Mouse (Mus musculus) liver, adult (tissue): ENCODE data around the gene Bach2.

Experiments
- GATA4 ChIP-seq: IDR thresholded peaks from 2 replicates; pipeline ENCODE4 v1.6.1; 2014; ENCODE audit warnings: mild to moderate bottlenecking, low read length; ENCODE audit not compliant: insufficient replicate concordance

Gene Bach2

DNA sequence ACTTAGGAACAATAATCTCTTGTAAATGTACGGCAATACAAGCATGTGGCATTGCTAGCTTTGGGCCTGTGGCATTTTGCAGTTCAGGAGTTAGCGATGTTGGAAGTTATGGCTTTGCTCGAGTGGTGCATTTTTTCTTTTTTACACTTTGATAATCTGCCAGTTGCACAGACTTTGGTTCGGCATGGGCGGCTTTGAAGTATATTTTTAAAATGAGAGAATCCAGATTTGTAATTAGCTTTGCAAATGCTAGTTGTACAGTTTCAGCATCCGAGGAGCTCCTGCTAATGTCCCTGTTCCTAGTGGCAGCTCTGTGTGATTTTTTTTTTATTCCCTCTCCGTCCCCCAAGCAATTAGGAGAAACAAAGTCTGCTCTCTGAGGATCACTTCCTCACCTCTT, 176.4 kb downstream of the Bach2 start:
- no peak for TF ChIP-seq GATA4

DNA sequence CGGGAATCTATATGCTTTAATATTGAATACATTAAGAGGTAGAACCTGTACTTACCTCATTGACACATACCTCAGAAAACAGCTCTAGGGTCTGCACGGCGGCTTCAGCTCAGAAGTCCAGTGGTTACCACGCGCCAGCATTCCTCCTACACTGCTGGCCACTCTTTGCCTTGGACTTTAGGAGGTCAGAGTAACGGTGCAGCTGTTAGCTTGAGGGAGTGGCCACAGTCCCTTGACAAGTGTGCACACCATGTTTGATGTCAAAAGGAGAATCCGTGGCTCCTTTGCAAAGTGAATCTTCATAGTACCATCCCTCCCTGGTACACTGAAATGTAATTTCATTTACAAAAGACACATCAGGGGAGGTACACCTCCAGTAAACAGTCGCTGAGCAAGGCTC, 179.3 kb downstream of the Bach2 start:
- TF ChIP-seq GATA4, result no peak

DNA sequence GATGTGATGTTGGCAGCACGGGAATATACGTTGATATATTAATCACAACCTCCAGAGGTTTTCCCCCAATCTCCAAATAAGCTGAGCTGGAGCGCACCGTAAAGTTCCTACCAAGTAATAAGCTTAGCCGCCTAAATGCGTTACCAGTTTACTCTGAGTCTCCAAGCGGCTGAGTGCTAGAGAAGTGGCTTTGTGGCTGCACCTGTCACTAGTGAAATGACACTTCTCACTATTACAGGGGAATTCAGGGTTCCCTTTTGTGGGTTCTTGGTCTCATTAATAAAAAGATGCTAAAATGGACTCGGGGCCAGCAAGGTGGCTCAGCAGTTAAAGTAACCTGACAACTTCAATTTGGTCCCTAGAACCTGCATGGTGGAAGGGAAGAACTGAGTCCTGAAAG, 183.0 kb downstream of the Bach2 start:
- TF ChIP-seq GATA4, result no peak

DNA sequence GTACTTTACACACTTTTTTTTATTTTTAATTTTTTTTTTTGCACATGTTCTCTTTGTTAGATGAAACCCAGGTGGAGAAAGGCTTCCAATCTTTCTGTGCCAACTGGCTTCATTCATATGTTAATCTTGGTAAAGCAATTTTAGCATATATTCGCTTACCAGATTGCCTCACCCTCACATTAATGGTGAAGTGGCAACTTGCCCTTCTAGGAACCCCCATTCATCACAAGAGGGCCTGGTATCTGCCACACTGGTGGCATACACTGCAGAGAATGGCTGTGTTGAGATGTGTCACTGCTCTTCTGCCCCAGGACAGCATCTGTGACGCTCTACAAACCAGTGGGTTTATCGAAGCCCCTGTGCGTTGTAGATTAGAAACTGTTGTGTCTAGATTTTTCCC, 183.8 kb downstream of the Bach2 start:
- TF ChIP-seq GATA4, result no peak

DNA sequence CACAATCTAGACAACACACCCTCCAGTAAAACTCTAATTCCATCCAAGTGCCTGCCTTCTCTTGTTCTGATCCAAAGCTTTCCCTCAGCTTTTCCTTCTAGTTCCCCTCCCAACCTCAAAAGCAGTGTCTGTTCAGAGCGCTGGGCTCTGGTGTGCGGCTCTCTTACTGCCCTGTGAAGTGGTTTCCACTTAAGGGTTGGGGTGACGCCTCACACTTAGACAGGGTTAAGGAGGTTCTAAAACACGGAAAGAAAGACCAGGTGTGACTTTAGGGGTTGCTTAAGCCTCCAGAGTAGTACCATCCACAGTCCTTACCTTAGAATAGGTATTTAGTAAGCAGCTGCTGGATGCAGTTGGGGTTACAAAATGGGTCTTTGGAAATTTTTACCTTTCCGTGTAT, 185.1 kb downstream of the Bach2 start:
- TF ChIP-seq GATA4, result no peak

DNA sequence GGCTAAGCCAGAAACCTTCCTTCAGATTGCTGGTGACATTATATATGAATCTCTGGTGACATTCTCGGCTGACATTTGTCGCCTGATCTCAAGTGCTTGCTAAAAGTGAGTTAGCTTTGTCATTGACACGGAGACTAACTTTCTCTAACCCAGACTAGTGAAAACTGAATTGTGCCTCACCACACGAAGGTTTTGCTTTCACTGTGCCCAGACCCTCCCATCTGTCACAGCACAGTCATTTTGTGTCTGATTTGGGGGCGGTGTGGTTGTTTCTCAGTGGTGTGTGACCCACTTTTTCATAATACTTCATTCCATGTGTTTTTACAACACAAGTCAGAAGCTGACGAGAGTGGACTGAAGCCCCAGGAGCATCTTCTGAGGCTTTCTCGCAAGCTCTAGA, 185.8 kb downstream of the Bach2 start:
- no peak for TF ChIP-seq GATA4

DNA sequence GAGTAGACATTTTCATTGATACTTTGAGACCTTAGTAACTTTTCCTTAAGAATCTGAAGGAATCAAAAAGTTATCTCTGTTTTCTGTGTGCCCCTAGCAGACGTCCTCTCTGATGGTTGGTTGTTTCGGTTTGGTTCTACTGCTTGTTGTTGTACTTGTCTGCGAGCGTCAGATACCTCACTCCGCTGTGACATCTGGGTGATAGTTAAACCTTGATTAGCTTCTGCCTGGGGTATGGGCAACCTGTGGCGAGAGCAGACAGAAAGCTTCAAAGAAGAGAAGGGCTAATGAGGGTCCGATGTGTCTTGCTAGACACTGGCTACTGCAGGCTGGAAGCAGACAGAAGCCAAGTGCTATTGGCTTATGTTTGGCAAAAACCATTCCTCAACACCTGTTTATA, 186.5 kb downstream of the Bach2 start:
- no peak for TF ChIP-seq GATA4

DNA sequence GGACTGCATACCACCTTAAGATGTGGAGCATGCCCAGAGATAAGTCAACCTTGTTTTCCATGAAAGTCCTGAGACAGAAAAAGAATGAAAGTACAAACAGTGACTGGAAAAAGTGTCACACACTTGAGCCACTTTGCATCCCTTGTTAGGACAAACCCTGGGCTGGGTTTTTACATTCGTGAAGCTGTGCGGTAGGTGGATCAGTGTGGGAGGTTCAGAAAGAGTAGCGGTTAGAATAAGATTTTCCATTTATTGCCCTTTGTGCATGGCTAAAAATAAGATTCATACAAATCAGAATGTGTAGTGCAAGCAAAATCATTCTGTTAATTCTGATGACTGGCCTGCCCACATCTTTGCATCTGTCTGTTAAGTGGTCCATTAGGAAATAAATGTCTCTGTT, 187.0 kb downstream of the Bach2 start:
- TF ChIP-seq GATA4, result no peak

DNA sequence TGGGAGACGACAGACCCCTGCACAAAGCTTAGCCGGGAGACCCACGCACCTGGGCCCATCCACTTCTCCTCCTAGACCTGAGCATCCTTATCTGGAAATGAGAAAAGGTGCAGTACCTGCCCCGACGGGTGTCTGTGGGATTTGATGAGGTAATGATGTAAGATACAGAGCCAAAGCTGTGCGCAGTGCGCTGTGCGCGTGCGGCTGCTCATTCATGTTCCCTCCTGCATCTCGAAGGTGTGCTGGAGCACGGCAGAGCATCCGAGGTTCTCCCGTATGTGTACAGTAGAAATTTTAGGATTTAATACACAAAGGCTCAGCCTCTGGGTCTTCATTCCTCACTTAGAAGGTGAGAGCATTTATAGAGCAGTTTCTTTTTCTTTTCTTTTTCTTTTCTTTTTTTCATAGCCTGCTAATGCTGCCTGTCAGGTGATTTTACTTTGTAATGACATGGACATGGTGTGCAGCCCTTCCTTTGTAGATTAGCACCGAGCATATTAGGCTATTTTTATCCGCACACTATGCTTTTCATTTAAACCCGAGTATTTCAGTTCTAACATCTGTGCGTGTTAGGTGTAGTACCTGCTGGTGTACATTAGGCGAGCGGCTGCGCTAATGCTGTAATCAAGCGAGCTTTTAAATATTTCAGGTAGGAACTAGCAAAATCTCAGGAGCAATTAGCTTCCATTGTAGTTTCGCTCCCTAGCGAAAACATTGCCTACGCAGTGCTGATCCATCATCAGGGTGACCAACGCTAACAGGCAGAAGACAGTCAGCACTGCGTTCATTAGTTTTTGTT, 188.4 kb downstream of the Bach2 start:
- no peak for TF ChIP-seq GATA4

DNA sequence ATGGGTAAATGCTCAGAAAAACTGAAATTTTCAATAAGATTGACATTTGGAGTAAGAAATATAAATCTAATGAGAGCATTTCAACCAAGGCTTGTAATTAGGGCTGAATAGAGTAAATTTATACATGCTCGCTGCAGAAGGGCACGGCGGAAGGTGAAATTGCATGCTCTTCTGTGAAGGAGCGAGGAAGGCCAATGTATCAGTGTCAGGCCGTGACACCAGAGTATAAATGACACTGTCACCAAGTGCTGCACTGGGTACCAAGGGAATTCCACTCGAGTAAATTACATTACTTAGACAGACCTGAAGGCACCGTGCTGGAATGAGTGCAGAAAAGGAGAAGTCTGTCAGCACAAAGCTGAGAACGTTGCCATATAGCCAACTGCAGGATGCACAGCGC, 190.1 kb downstream of the Bach2 start:
- TF ChIP-seq GATA4, result no peak

DNA sequence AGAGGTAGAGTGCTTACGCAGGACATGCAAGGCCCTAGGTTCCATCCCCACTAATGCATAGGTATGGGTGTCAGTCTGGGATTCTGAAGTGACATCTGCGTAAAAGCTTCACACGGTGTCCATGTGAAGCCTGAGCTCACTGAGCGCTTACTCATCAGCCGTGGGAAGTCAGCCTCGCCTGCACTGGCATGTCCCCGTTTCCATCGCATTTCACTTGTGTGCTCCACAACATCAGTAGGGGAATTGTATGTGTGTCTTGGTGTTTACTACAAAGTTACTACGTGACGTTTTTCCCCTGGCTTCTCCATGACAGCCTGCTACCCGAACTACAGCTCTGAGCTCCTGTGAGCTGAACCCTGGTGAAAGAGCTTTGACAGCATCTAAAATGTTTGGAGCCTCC, 191.5 kb downstream of the Bach2 start:
- TF ChIP-seq GATA4, result no peak

DNA sequence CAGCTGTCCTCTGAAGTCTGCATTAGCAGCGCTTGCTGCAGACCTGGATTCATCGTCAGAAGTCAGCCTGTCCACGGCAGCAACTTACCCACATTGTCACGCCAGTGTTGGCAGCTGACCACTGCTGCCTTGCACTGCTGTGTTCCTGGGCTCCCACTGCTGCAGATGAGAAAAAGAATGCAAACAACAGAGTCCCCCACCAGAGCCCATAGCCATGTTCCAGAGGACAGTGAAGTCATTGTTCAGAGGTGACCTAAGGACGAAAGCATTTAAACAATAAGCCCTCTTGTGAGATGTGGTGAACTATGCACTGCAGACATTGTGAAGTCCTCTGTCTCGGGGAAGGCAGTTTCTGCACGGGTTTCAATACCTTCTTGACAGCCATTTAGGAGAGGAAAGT, 192.4 kb downstream of the Bach2 start:
- TF ChIP-seq GATA4, result no peak

DNA sequence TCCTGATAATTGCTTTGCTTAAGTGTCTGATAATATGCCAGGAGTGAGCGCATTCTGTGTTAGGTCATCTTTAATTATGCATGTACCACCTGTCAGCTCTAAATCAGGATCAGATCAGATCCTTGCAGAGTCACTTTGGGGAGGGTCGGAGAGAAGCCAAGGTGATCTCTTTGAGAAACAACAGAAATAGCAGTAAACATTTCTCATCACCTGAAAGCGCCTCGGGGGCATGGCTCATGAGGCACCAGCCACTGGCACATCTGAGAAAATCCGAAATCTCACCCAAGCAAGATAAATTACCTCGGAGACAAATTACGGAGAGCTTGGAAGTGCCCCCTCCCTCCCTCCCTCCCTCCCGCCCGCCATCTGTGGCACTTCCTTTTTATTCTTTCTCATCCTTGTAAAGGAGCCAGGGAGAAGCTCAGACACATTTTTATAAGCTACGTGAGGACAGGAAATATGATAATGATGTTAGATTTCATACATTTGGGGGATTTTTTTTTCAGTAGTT, 193.7 kb downstream of the Bach2 start:
- TF ChIP-seq GATA4, result no peak

DNA sequence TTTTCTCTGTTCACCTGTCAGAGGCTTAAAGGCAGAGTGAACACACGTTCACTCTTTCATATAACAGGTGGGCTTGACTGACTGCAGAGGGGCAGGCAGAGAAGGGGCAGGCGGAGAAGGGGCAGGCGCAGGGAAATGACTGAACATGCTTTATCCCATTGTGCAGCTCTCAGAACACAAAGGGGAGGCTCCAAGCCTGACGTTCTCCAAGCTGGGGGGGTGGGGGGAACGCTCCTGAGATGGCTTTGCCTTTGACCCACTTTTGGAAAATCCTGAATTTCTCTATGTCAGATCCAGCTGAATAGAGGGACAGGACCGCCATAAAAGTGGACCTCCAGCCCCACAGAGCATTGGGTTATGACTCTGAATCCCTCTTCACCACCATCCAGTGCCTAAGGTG, 194.3 kb downstream of the Bach2 start:
- no peak for TF ChIP-seq GATA4

DNA sequence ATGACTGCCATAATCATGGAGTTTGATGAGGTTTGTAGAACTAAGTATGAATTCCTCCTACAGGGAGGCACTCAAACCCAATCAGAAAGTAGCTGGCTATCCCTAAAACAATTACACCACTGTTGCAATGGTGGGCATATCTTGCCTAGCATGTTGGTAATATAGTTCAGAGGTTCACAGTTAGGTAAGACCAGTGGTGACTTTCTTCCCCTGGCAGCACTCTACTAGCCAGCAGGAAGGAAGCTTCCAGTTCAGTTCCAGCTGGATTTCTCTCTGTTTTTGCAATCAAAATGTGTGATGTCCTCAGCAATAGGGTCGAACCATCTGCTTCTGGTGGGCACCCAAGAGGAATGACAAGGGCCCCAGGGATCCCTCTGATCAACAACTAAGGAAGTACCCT, 196.0 kb downstream of the Bach2 start:
- TF ChIP-seq GATA4, result no peak

DNA sequence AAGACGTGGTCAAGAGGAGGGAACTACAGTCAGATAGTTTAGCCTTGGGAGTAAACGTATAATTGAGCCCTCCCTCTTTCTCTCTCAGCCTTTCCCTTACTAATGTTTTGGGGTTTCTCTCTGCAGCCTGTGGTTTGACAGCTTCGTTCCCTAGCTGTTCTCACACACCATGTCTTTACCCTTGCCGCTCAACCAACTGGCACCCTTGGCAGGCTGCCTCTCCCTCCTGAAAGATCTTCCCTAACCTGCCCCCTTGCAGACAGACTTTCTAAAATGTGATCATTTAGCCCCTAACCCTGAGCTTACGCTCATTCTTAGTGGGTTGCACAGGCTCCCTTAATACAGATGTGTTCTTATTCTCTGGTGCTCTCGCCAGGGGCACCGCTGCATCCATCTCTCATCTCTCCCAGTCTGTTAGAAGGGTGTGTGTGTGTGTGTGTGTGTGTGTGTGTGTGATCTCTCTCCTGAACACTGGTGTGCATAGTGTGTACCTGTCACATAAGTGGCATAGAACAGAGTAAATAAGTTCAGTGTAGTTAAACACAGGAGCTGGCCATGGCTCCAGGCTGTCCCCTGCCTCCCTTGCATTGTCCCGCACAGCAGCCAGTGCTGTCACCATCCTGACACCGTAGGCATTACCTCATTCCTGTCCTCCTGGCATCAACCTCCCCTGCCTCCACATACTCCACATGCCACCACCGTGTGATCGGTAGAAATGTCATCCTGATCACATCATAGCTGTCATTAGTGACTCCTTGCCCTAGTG, 201.6 kb downstream of the Bach2 start:
- TF ChIP-seq GATA4, result no peak
